Mouse (Mus musculus) cortical plate, adult 2 months (tissue): Measurements from ENCODE around the gene Inip. TPM values are rescaled to one million over a fixed set of nuclear protein-coding genes. Genes with fewer than 3 reads are reported as not detected.

Experiments used
- H3K27ac ChIP-seq: fragments of 200-500 bp; 2 replicates; pipeline ENCODE4 v1.5.1; 2012; ENCODE audit warnings: low read length, control low read depth, inconsistent platforms; ENCODE audit not compliant: insufficient read depth
- H3K4me1 ChIP-seq: fragments of 200-500 bp; 2 replicates; pipeline ENCODE4 v1.6.1; 2011; ENCODE audit warnings: low read length; ENCODE audit not compliant: control insufficient read depth, insufficient read depth
- H3K4me3 ChIP-seq: fragments of 200-500 bp; 2 replicates; pipeline ENCODE4 v1.5.1; 2011; ENCODE audit warnings: mild to moderate bottlenecking, low read length, control low read depth; ENCODE audit not compliant: insufficient read depth
- CTCF ChIP-seq: fragments of 200-500 bp; IDR thresholded peaks from 2 replicates; pipeline ENCODE4 v1.5.1; 2011; ENCODE audit warnings: mild to moderate bottlenecking, control low read depth, low read length; ENCODE audit not compliant: insufficient read depth; ENCODE audit errors: extremely low read depth
- POLR2A ChIP-seq: fragments of 200-500 bp; IDR thresholded peaks from 2 replicates; pipeline ENCODE4 v1.6.1; 2011; ENCODE audit warnings: mild to moderate bottlenecking, low read length, control low read depth; ENCODE audit not compliant: insufficient read depth; ENCODE audit errors: extremely low read depth
- polyA plus RNA-seq: library from polyadenylated mRNA; depleted of rRNA; stranded (reverse); fragments of >200 nt; gene quantifications from 2 replicates; pipeline ENCODE4 v1.2.3, GENCODE M21; 2012

Gene Inip
- polyA plus RNA-seq, 1 experiment = 21.9 TPM

GRCm38 (mm10) chr4:59825634-59826033 is 24.2 kb upstream of the Inip start:
- no peak for TF ChIP-seq CTCF
- no peak for TF ChIP-seq POLR2A
- Histone ChIP-seq H3K27ac (no peak overlapping the region), H3K4me1 (peaks cover 11% of the 10 kb centered on the region)

GRCm38 (mm10) chr4:59824860-59825259 is 23.5 kb upstream of the Inip start:
- Histone ChIP-seq H3K4me3 (no peak overlapping the region), H3K27ac (no peak overlapping the region), H3K4me1 (peaks cover 11% of the 10 kb centered on the region)
- TF ChIP-seq POLR2A (no peak), CTCF (no peak)

More at GRCm38 (mm10) chr4:59825634-59826033, 24.2 kb upstream of the Inip start:
- H3K4me3 ChIP-seq = no peak overlapping the region

GRCm38 (mm10) chr4:59823470-59823869 is 22.1 kb upstream of the Inip start:
- Histone ChIP-seq H3K4me3 (no peak overlapping the region), H3K4me1 (peaks cover 13% of the 10 kb centered on the region), H3K27ac (no peak overlapping the region)
- TF ChIP-seq POLR2A (no peak), CTCF (no peak)

- H3K4me3 ChIP-seq = no peak overlapping the region
- no peak for TF ChIP-seq POLR2A
- TF ChIP-seq CTCF = no peak
- peaks cover 13% of the 10 kb centered on the region for H3K4me1 ChIP-seq
- no peak overlapping the region for H3K27ac ChIP-seq
These were observed 20.7 kb upstream of the Inip start for GRCm38 (mm10) chr4:59822119-59822518.

GRCm38 (mm10) chr4:59821516-59821915 is 20.1 kb upstream of the Inip start:
- Histone ChIP-seq H3K4me1 (peaks cover 13% of the 10 kb centered on the region), H3K27ac (no peak overlapping the region), H3K4me3 (no peak overlapping the region)
- TF ChIP-seq CTCF (no peak), POLR2A (no peak)

- peaks cover 25% of the 10 kb centered on the region for H3K4me1 ChIP-seq
- H3K4me3 ChIP-seq = no peak overlapping the region
- no peak overlapping the region for H3K27ac ChIP-seq
- TF ChIP-seq POLR2A = no peak
- TF ChIP-seq CTCF = no peak
These were observed 18.2 kb upstream of the Inip start for GRCm38 (mm10) chr4:59819477-59820022.

GRCm38 (mm10) chr4:59819054-59819472 is 17.7 kb upstream of the Inip start:
- no peak overlapping the region for H3K4me3 ChIP-seq
- no peak overlapping the region for H3K27ac ChIP-seq
- H3K4me1 ChIP-seq = peaks cover 27% of the 10 kb centered on the region
- TF ChIP-seq CTCF = no peak
- no peak for TF ChIP-seq POLR2A

- TF ChIP-seq CTCF (no peak), POLR2A (no peak)
- no peak overlapping the region for H3K27ac ChIP-seq
- H3K4me1 ChIP-seq = peaks cover 27% of the 10 kb centered on the region
- H3K4me3 ChIP-seq = no peak overlapping the region
These were observed 17.1 kb upstream of the Inip start for GRCm38 (mm10) chr4:59818498-59818897.

GRCm38 (mm10) chr4:59817790-59818189 is 16.4 kb upstream of the Inip start:
- Histone ChIP-seq H3K27ac (peak overlapping the region; percentile 19; the same call in 1 of the 2 replicates), H3K4me1 (peaks cover 25% of the 10 kb centered on the region), H3K4me3 (no peak overlapping the region)
- TF ChIP-seq POLR2A = no peak
- TF ChIP-seq CTCF = no peak

GRCm38 (mm10) chr4:59816477-59816876 is 15.1 kb upstream of the Inip start:
- H3K4me1 ChIP-seq = peaks cover 25% of the 10 kb centered on the region

More at GRCm38 (mm10) chr4:59816477-59816876, 15.1 kb upstream of the Inip start:
- Histone ChIP-seq H3K4me3 (no peak overlapping the region), H3K27ac (no peak overlapping the region)
- TF ChIP-seq CTCF = no peak
- no peak for TF ChIP-seq POLR2A
